Mouse (Mus musculus) urinary bladder, adult 2 months (tissue): ENCODE results near the gene Mrps14. TPM values are rescaled to one million over a fixed set of nuclear protein-coding genes. Genes with fewer than 3 reads are reported as not detected.

Experiments
- DNase-seq: peaks from one replicate; pipeline ENCODE4 v3.0.0; 2022; ENCODE audit warnings: low spot score
- polyA plus RNA-seq: library from polyadenylated mRNA; depleted of rRNA; stranded (reverse); fragments of >200 nt; gene quantifications from 2 replicates; pipeline ENCODE4 v1.2.3, GENCODE M21; 2012; rRNA removed

Mrps14 gene
- 58.0 and 73.3 TPM in 2 replicates for polyA plus RNA-seq

DNA sequence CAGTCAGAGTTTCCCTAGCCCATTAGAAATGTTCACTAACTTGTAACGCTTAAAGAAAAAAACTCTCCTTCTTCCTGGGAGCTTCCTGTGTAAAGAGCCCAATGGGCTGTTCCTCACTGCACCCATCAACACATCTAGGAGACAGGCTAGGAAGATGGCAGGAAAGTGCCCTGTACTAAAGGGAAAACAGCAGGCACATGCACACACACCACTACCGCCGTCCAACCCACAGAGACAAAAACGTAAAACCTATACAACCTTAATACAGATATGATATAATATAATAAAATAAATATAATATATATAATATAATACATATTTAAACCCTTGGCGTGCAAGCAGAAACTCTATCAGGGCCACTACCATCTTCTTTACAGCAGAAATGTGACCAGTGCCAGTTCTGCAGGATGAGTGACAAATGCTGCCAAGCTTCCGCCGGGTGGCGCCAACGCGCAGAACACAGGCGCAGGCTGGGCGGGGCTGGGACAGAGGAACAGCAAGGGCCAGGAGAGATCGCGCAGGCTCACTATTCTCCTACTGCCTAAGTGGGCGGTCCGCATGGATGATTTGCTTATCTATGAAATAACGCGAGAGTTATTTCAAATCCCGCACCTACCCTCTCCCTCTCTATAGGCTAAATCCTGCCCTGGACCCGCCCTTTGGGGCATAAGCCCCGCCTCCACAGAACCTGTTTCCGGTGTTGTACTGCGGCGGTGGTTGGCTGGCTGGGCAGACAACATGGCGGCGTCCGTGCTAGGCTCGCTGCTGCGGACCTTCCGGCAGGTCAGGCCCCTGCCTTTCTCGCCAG is at the start of gene Mrps14:
Mrps14 (plus strand) TSS at position 687 of the 808 bp plus-strand sequence.
- peak; percentile 92 for DNase-seq

DNA sequence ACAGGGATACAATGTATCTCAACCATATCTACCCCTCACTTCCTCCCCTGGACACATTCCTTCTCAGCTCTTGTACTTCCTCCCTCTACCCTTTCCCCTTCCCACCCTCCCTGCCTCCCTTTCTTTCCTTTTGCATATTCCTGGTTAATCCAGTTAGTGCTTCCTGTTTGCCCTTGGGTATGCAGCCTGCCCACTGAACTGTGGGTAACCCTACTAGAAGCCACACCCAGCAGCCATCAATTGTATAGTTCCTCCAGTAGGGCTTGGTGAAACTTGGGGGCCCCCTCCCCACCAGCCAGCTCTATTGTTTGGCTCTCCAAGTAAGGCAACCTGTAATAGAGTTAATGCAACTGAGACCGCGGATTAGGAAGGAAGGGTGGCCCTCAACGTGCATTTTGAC is 49.4 kb upstream of the Mrps14 start:
- no peak for DNase-seq

DNA sequence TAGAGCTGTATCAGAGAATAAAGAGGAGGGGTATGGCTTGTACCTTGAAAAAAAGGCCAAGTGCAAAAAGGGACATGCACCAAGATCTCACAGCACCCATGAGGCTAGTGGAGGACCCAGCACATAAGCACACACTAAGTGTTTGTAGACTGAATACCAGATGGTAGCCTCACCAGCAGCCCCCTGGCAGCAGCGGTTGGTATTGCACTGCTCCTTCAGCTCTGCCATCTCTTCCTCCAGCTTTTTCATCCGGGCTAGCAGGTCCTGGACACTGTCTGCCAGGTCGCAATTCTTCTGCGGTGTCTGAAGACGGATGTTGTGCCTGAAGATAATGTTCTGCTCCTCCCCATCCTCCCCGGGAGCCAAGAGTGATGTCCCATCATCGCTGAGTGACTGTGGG is 47.7 kb upstream of the Mrps14 start:
- DNase-seq, result no peak

DNA sequence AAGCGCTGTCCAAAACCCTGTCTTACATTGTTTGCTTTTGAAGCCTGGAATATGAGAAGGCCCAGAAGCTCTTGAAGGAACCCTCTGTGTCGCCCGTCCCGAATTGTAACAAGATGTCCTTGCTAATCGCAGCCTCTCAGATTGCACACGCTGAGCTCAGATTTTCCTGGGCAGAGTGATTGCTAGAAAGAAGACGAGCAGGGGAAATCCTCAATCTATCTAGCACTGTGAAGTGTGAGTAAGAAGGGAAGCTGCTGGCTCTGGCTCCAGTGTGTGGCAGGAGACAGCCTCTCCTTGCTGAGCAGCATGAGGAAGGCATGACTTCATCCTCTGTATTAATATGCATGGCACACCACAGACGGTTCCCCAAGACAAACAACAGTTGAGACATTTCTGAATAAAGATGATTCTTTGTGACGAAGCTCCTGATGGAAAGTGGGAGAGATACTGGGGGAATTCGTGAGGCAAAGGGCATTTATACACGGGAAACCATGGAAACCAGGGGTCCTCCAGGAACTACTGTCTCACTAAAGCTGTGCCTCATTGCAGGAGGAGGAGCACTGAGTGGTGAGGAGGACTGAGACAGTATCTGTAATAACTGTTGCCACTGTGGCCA is 45.6 kb upstream of the Mrps14 start:
- no peak for DNase-seq

DNA sequence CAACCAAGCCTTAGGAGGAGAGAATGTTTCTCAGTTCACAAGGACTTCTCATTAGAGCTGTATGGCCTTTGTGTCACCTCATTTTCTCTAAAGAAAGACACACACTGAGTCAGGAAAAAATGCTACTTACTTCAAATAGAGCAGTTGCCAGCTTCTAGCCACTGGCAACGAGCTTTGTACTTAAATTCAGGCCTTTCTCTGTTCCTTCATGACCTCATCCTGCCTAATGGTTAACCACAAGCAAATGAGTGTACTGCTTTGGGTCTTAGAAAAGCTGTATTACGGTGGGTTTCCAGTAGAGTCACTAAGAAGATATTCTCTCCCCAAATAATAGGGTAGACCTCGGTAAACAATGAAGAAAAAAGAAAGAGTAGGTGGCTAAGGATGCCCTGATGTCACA is 44.3 kb upstream of the Mrps14 start:
- DNase-seq, result no peak

DNA sequence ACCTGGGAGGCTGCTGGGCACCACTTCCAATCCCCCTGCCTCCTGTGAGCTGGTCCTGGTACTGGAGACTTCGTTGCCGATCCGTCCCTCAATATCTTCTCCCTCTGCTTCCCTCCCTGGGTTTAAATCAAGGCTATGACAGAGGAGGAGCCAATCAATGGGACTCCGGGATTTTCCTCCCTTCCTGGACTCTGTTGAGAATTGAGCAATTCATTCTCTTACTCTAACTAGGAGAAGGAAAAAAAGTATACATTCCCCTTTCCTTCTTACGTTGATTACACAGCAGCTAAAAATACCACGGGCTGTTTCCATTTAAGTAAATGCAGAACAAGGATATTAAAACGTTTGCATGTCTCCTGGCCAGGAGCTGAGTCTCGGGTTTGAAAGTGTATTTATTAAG is 41.5 kb upstream of the Mrps14 start, which contains the start of gene Tnn:
Tnn (minus strand) TSS at position 101 of the 400 bp plus-strand sequence.
- DNase-seq, result no peak

DNA sequence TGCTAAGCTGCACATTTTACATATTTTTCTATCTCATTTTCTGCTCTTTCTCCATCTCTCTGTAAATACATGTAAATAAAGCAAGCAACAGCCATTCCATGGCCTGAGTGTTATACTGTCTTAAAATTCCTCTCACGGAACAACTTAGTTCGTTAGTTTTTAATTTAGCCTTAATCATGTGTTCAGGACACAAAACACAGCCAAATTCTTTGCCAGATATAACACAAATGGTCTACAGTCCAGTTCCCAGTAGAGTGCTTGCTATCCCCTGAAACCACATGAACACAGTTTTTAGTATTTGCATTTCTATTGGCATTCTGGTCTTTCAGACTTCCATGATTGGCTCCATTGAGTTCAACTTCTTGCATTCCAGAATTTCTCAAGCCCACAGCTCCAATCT is 36.8 kb upstream of the Mrps14 start:
- DNase-seq, result no peak

DNA sequence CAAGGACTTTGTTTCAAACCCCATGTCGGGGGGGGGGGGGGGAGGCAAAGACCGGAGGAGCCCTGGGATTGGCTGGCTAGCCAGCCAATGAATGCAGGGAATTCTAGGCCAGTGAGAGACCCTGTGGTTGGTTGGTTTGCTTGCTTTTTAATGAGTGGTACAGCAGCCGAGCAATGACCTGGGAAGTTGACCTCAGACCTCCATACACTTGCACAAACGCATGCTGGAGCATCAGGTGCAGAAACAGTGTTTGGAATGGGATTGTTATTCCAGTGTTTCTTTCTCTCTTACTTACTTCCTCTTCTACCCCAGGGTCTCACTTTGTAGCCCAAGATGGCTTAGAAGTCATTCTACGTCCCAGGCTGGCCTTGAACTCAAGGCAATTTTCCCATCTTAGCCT is 28.4 kb upstream of the Mrps14 start:
- DNase-seq, result no peak

DNA sequence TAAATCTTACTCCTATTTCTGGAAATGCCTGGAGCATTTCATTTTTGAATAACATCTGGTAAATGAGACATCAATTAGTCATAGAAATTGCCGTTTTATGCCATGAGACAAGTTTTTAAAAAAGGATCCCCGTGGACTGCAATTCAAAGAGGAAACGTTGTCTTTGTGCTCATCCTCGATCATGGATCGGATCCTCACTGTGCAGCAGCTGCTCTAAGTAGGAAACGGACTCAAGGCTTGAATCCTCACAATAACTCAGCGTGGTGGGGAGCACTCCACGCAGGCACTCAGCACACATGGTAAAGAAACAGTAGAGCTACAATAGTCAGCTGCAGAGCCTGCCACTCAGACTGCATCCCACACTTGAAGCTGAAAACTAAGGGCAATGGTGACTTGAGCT is 18.1 kb upstream of the Mrps14 start:
- DNase-seq, result no peak

DNA sequence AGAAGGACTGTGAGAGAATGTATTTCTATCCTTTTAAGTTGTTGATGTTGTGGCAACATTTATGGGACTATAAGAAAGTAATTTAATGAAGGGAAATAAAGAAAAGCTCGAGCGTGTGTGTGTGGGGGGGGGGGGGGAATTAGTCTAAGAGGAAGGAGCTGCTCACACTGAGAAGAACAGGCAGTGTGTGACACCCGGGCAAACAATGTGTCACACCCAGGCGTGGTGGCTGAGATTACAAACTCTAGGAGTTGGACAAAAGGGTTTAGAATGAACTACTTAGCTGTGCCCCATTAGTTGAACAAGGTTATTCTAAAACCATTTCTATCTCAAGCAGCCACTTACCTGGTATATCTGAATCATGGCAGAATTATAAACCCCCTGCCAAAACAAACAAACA is 13.8 kb upstream of the Mrps14 start:
- no peak for DNase-seq

DNA sequence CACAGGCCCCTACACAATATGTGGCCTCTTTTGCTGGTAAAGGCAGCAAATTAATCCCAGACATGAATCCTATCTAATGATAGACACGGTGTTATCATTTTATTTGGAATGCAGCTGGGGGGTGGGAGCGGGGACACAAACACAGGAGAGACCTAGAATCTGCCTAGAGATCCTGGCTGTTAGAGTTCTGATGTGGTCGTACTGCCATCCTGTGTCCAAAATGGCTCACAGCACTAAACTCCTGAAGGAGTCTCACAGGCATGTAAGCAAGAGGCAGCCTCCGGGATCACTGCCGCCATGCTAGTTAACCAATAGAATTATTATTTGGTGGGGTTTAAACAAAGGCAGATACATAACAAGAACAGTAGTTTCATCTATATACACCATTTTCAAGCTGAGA is 10.5 kb upstream of the Mrps14 start:
- DNase-seq, result no peak

DNA sequence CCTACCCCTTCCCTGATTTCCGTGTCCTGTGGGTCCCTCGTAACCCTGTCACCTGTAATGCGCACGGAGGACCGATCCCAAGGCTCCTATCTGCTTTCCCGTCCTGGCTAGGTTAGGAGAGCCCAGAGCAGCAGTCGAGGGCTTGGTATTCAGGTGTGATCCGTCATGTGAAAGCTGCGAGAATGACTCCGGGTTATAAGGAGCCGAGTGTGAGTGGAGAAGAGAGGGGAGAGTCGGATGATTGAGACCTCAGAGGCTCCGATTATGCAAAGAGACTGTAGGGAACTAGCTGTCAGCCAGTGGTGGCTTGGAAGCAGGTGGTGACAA is 285 bp downstream of the Mrps14 start:
- no peak for DNase-seq

DNA sequence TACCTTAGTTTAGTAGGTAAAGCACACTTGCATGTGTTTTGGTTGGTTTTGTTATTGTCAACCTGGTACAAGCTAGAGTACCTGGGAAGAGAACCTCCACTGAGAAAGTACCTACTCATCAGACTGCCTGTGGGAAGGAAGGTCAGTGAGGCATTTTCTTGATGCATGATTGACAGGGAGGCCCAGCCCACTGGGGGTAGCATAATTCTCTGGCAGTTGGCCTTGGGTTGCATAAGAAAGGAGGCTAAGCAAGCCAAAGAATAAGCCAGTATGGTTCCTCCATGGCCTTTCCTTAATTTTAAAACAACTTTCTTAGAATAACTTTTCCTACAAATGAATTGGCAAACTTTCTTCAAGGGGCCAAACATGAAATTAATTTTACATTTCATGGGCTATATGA is 10.5 kb downstream of the Mrps14 start:
- no peak for DNase-seq

DNA sequence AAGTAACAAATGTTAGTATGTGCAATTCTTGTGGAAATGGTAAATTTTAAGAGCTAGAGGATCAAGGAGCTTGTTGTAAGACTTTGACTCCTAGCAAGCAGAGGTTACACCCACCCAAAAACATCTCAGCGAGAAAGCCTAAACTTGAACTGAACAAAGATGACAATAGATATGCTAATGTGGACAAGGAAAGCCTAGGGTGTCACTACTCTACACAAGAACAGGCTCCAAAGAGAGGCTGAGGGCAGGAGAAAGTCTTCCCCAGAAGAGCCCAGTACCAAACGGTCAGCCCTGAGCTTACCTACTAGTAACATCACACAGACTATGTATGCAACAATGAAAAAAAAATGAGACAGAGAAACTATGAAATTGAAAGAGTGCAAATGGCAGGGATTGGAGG is 14.8 kb downstream of the Mrps14 start:
- no peak for DNase-seq

DNA sequence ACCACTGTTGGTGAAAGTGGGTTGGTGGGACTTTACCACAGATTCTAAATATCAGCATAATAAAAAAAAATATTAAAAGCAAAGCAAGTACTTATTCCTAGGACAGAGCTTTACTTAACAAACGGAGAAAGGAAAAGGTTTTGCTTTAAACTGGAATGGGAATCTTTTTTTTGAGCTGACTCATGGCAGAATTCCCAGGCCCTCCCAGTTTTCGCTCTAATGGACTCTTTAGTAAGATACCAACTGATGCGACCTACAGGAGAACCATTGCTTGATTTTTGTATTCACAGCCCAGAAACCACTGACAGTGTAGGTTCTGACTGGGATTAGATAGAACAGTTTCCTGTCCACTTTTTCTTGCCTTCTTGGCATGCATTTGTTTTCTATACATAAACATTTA is 15.6 kb downstream of the Mrps14 start:
- DNase-seq, result no peak

DNA sequence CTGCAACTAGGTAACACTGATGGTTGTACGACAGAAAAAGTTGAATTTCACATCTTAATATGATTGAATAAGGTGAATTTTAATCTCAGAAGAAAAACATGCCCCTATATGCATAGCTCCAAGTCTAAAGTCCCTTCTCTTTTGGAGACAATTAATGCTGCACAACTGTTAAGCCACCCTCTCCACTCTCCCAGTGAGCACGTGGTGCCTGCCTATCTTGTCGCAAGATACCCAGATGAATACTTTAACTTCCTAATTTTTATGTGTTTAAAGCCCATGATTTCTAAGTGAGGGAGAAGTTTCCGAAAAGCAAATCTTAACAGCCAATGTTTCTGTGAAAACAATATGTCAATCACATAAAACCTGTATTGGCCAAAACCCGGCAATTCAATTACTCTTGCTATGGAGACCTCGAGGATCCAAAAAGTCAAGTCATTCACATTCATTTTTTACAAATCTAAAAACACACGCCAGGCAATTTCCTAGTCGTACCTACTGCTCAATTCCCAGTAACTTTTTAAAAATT is 16.6 kb downstream of the Mrps14 start:
- DNase-seq, result no peak

DNA sequence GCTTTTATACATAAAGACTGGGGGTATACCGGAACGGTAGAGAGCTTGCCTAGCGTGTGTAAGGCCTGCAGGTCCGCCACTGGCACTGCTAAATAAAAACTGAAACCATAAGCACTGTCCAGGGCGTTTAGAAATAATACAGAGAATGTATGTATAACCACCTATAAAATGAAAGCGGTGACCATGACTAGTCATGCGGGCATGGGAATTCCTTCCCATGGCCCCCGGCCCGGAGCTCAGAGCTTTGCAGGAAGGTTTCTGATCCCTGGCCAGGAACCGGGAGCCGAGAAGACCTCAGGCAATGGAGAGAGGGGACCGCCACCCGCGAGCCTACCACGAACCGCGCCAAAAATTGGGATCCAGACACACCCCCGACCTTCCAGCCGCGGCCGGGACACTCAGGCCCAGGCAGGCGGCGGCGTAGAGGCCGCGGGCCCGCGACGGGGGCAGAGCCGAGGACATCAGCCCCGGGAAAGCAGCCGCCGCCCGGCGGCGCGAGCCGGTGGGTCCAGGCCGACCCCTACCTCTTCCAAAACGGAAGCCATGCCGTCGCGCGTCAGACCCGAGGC is 17.2 kb downstream of the Mrps14 start:
- no peak for DNase-seq

DNA sequence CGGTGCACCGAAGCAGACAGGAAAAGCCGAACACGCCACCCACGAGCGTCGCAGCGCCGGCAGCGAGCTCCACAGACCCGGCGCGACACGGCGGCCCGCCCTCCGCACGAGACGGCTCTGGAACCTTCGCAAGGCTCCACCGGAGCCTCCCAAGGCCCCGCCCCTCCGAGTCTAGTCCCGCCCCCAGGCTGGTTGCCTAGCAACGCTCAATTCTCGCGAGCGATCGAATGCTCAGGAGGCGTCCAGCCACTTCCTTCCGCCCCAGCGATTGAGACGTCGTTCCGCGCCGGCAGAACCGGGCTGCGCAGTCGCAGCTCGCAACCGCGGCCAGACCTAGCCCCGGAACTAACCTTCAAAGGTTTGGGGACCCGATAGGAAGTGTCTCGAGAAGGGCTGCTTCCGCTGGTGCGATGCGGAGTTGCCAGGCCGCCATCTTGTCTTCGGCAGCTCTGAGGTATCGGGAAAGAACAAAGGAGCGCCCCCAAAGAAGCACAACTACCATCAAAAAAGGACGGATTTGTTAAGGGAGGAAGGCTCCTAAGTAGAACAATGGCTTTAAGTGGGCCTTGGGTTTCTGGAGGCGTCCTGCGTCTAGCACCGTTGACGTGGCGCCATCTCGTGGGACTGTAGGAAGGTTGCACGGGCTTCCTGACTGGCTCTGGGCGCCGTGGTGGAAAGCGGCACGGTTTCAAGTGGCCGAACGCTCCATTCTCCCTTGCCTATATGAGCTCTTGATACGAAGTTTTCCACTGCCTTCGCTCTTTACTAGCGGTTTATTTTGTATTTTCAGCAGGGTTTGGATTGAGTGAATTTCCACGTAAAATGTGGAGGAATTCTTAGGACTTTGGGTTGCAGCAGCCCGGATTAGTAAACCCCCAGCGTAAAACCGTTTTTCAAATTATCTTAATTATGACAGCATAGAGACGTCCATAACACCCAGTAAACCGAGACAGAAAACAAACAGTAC is 18.0 kb downstream of the Mrps14 start, which contains the start of gene Cacybp:
Cacybp (minus strand) TSS at position 173 of the 967 bp plus-strand sequence.
- peak; percentile 99 for DNase-seq

DNA sequence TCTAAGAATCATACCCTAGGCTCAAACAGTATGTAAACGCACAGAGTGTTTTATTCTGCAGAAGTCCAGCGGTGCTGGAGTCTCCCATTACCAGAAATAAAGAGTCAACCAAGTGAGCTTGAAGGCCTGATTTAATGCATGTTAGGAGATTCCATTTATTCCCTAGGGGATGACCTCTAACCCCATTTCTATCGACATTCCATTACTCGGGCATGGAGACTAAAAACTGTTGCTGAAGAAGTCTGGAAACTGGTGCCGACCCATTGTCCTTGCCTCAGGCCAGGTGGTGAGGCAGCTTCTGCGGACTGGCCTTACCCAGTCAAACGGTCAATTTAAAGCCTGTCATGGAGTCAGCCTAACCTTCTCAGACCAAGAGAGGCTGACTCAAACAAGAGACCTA is 19.2 kb downstream of the Mrps14 start:
- DNase-seq, result no peak

DNA sequence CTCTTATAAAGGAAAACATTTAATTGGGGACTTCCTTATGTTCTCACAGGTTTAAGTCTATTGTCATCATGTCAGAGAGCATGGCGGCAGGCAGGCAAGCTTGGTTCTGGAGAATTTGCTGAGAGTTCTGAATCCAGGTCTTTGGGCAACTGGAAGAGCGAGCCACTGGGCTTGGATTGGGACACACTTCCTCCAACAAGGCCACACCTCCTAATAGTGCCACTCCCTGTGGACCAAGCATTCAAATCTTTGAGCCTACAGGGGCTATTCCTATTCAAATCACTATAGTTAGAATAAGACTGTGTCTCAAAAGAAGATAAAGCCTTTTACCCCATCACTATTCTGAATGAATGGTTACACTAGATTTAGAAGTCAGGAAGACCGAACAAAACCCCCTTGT is 22.9 kb downstream of the Mrps14 start:
- no peak for DNase-seq

DNA sequence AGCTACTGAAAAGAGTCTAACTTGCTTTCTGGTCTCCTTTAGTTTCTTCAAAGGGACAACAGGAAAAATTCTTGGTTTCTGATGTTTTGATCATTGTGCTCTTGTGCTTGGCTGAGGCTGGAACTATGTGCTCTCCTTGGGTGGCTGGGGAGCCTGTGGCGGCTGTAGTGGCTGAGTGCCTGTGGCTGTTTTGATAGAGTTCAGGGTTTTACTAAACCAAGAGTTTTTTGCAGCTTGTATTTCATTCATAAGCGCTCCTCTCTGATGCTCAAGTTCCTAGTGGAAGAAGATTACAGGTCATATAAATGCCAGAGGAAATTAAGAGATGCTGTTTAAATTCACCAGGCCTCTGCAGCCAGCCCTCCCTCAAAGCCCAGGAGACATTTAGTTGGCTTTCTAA is 29.1 kb downstream of the Mrps14 start:
- DNase-seq, result no peak

DNA sequence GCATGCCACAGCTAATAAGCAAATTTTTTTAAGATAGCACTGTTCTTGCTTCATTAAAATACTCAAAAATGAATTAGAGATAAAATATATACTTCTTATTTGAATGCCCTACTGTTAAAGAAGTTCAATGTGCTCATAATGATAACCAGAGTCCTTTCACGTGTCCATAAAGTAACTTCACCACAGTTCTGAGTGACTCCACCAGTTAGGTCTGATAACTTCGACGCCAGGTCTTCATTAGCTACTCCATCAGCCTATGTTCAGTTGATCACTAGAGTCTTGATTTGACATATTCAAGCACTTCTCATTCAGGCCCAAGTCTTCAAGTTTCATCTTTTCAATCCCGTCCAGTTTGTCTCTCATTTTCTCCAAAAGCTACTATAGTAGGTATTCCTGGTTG is 32.2 kb downstream of the Mrps14 start:
- no peak for DNase-seq
